Mouse (Mus musculus) megakaryocyte, adult 5-6 weeks (primary cell): ENCODE results near the gene Gcnt3. TPM values are rescaled to one million over a fixed set of nuclear protein-coding genes. Genes with fewer than 3 reads are reported as not detected.

Source experiments
- ATAC-seq: 2 replicates; pipeline ENCODE4 v1.8.0; 2016; ENCODE audit warnings: mild to moderate bottlenecking, inconsistent platforms; ENCODE audit not compliant: poor library complexity, severe bottlenecking
- total RNA-seq, 2 experiments: library from RNA; stranded (forward) in 1 of 2; stranded (reverse) in 1 of 2; fragments of 153-499, 151-499 nt in 1 of 2; fragments of 221-1000, 200-1000 nt in 1 of 2; gene quantifications; 2 replicates each; pipeline versions ENCODE4 v1.2.3 to v1.2.4; 2015 to 2017

The Gcnt3 gene
- total RNA-seq, 2 experiments from 2014 or later, result not detected

DNA sequence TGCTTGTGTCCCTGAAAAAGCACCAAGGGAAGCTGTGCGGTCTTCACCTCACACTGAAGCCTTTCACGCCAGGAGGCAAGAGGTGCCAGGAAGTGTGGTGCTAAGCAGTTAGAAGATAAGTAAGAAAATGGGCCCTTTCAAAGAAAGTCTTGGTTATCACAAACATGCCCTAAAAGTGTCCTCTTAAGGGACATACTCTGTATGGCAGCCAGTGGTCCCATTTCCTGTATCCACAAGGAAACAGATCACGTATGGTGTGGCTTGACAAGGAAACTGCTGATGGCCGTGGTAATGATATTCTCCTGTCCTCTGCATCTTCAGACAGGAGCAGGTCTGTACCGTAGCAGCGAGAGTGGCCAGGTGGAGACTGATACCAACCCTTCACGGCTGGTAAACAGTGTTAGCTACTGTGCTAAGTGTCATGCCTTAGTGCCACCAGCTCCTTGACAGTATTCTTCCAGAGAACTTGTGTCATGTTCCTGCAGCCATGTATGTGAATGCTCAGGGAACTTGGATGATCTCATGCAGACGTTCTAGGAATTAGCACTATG lies 28.1 kb downstream of the Gcnt3 start:
- ATAC-seq, result no peak

DNA sequence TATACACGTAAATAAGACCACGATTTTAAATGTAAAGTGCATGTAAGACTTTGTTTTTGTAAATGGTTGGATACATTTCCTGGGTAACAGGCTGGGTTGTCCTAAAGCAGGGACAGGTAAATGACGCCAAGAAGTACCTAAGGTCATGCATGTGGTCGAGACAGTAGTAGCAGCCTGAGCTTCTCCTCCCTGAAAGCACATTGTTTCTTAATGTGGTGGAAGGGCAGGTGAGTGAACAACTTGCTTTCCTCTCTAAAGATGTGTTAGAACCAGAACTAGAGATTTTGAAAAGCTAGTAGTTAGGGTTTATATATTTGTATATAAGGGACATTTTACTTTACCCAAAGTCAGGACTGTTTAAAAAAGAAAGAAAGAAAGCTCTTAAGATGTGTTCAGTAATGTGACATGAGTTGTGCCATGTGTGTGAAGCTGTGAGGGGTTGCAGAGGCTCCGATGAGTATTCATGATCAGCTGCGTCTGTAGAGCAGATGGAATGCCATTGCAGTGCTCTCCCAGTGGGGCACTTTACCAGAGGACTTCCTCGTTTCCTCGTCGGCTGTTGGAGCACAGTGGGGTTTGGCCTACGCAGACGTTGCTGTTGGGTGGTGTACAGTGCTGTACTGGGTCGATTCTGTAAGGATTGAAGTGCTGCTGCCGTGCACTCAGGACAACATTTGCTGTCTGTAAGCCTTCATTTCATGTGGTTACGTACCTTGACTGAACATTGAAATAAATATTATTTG lies 30.2 kb downstream of the Gcnt3 start:
- ATAC-seq, result no peak

- peak; percentile 80 for ATAC-seq
These were observed 30.9 kb downstream of the Gcnt3 start for GRCm38 (mm10) chr9:70006984-70007383.

DNA sequence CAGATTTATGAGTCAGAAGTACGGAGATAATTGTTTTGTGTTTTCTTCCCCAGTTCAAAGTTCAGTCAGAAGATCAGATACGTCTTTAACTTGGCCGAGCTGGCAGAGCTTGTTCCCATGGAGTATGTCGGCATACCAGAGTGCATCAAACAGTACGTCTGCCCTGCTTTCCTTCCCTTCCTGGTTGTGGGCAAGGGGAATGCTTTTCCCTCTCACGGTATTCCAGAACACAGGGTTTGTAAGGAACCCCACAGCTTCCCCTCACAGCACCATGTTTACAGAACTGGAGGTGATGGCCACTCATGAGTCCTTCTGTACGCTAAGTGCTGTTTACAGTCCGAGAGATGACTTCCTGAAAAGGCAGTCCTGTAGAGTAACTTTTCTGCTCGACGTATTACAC lies 34.4 kb downstream of the Gcnt3 start:
- no peak for ATAC-seq

DNA sequence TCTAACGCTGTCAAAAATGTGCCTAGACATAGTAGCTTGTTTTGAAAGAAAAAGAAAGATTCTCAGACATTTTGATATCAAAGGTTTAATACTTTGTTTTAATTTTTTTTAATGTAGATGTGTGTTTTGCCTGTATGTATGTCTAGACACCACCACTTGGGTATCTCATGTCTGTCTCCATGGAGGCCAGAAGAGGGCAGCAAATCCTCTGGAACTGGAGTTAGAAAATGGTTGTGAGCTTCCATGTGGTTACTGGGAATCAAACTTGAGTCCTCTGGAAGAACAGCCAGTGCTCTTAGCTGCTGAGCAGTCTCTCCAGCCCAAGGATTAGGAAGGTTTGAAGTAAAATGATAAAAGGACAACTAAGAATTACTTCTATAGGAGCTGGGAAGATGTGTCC lies 38.6 kb downstream of the Gcnt3 start:
- no peak for ATAC-seq

GRCm38 (mm10) chr9:69994547-69994946 lies 43.3 kb downstream of the Gcnt3 start:
- ATAC-seq, result no peak

DNA sequence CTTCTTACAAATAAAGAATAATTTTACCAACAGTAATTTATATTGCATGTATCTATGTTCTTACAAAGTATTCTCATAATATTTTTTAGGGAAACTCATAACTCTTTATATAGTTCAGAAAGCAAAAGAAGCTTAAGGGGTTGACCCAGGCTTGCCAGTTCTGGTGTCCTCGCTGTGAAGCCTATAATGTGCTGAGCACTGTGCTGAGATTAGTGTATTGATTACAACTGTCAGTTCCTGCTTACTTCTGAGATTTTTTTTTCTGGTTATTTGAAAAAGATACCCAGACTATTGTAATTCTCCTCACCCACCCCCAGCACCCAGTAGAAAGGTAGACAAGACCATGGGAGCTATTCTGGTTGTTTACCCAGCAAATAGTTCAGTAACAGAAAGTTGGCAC lies 44.4 kb downstream of the Gcnt3 start:
- ATAC-seq, result no peak

GRCm38 (mm10) chr9:69992841-69993277 lies 45.0 kb downstream of the Gcnt3 start:
- peak; percentile 28 for ATAC-seq

DNA sequence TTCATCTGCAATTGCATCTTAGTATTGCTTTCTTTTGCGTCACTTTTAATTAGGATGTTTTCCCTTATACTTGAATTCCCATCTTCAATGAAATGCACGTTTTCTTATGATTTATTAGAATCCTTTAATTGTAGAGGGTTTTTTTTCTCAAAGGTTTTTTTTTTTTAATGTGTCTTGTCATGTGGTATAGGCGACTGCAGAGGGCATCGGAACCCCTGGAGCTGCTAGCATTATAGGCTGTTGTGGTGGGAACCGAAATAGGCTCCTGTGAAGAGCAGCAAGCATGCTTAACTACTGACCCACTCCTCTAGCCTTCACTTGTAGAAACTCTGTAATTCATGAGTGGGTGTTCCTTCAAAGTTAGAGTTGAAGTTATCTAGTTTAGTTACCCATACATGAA lies 47.5 kb downstream of the Gcnt3 start:
- ATAC-seq, result no peak

DNA sequence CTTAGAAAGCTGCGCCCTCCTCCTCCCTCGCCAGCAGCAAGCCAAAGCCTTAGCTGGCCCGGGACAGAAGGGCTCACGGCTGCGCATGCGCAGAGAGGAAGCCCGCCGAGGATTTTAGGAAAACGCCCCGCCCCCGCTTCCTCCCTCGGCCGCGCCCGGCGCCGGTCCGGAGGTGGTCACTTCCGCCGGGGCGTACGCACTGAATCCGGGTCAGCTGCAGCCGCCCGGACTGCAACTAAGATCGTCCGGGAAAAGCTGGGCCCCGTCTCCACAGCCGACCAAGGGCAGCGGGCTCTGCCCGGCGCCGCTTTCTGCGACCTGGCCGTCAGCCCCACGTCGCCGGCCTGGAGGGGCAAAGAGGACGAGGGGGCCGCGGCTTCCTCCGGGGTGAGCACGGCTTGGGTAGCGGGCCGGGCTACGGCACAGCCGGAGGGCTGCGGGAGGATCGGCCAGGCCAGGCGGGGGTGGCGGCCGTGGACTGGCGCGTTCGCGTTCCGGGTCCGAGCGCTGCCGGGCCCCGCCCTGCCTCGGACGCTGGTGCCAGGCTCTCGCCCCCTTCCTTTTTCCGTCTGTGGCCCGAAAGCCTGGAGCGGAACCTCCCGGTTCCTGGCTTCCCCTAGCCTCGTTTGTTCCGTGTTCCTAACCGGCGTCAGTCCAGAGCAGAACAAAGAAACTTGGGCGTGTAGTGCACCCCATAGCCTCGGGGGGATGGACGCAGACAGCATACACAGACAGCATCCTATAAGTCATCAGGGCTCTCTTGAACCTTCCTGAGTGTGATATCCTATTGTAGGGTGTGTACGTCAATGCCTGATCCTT lies 48.4 kb downstream of the Gcnt3 start, which contains the start of gene Bnip2:
Gene Bnip2 (plus strand): TSS at position 164 of the 819 bp plus-strand sequence.
- peak; percentile 82 for ATAC-seq

GRCm38 (mm10) chr9:69988706-69989302 lies 49.1 kb downstream of the Gcnt3 start:
- no peak for ATAC-seq

DNA sequence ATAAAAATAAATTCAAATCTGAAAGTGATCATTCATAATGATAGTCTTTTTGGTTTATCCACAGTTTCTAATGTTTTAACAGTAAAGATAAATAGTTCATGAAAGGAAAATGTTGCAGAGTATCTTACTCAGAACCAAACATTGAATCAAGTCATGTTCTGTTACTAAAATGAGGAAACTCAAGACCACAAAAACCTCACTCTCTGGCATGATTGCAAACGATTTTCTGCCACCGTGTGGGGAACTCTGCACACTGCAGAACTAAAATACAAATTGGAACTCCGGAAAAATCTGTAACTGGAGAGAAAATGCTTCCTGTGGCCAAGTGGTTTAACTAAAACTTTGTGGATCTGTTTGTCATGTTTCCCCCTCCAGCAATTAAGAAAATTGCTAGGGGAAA lies 50.3 kb downstream of the Gcnt3 start:
- ATAC-seq, result peak; percentile 71

DNA sequence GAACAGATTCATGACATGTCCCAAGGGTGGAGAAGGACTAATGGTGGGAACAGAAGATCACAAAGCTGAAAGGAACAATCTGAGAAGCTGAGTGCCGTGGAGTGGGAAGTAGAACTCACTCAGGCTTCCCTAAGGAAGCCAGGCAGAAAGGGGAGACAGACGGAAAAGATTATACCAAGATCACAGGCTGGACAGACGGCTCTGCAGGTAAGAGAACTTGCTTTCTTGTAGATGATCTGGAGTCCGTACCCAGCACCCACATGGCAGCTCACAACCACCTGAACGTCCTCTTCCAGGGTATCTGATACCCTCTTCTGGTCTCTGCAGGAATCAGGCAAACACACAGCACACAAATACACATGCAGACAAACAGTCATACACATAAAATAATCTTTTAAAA lies 51.3 kb downstream of the Gcnt3 start:
- no peak for ATAC-seq

GRCm38 (mm10) chr9:69986063-69986462 lies 51.8 kb downstream of the Gcnt3 start:
- no peak for ATAC-seq

- ATAC-seq, result no peak
These were observed 52.4 kb downstream of the Gcnt3 start for GRCm38 (mm10) chr9:69985526-69985925.

Other genes with a start within 250 kb of the Gcnt3 start
- 123 and 131 TPM in 2 replicates for gene Bnip2, start 48.6 kb downstream of the Gcnt3 start, total RNA-seq (2015)
- 196 and 207 TPM in 2 replicates for gene Bnip2, start 48.6 kb downstream of the Gcnt3 start, total RNA-seq (2017)
- gene Gtf2a2, start 25.5 kb downstream of the Gcnt3 start, total RNA-seq (2015), result 117 and 126 TPM in 2 replicates
- 121 and 130 TPM in 2 replicates for gene Gtf2a2, start 25.5 kb downstream of the Gcnt3 start, total RNA-seq (2017)
- gene Fam81a, start 104.5 kb upstream of the Gcnt3 start, total RNA-seq (2015), result not detected in 2 replicates
- gene Fam81a, start 104.5 kb upstream of the Gcnt3 start, total RNA-seq (2017), result 0.07 TPM in 1 of 2 replicates, not detected in the other
- gene Myo1e, start 169.3 kb upstream of the Gcnt3 start, total RNA-seq (2015), result 0.59 TPM in 1 of 2 replicates, not detected in the other
- gene Myo1e, start 169.3 kb upstream of the Gcnt3 start, total RNA-seq (2017), result 0.51 and 1.1 TPM in 2 replicates